Mouse (Mus musculus) cerebellum, postnatal 10 days (tissue): Measurements from ENCODE around the gene Sema5a.
"Not testable (repeated sequence)": the region's sequence is repeated elsewhere in the genome, so short reads cannot be mapped to it uniquely, and the experiment has no call there.

Source experiments
- DNase-seq, 2 experiments: peaks; one replicate each; pipeline ENCODE4 v3.0.0; 2021; ENCODE audit warnings: mixed read lengths in 2 of 2

The Sema5a gene

GRCm38 (mm10) chr15:32244344-32244955 is at the start of gene Sema5a:
TSS of gene Sema5a (plus strand) at chr15:32244810.
- DNase-seq = peak; percentile 64 to 73

GRCm38 (mm10) chr15:32198076-32198475 is 46.5 kb upstream of the Sema5a start:
- DNase-seq = no peak

GRCm38 (mm10) chr15:32198561-32198960 is 46.0 kb upstream of the Sema5a start:
- peak; percentile 23 to 24 for DNase-seq

- no peak for DNase-seq
These were observed 41.4 kb upstream of the Sema5a start for GRCm38 (mm10) chr15:32203242-32203641.

- peak; percentile 49 to 55 for DNase-seq
These were observed 39.7 kb upstream of the Sema5a start for GRCm38 (mm10) chr15:32204908-32205307.

GRCm38 (mm10) chr15:32214687-32215086 is 29.9 kb upstream of the Sema5a start:
- DNase-seq = not testable (repeated sequence)

- DNase-seq = no peak
These were observed 21.6 kb upstream of the Sema5a start for GRCm38 (mm10) chr15:32223028-32223427.

- DNase-seq = no peak
These were observed 19.2 kb upstream of the Sema5a start for GRCm38 (mm10) chr15:32225394-32225793.

GRCm38 (mm10) chr15:32226381-32226780 is 18.2 kb upstream of the Sema5a start:
- no peak for DNase-seq

- no peak for DNase-seq
These were observed 17.7 kb upstream of the Sema5a start for GRCm38 (mm10) chr15:32226888-32227395.

- DNase-seq = no peak
These were observed 14.5 kb upstream of the Sema5a start for GRCm38 (mm10) chr15:32230066-32230465.

GRCm38 (mm10) chr15:32232189-32232588 is 12.4 kb upstream of the Sema5a start:
- DNase-seq = no peak

- not testable (repeated sequence) for DNase-seq
These were observed 11.9 kb upstream of the Sema5a start for GRCm38 (mm10) chr15:32232666-32233141.

GRCm38 (mm10) chr15:32233451-32233850 is 11.2 kb upstream of the Sema5a start:
- no peak for DNase-seq

- no peak for DNase-seq
These were observed 5.5 kb upstream of the Sema5a start for GRCm38 (mm10) chr15:32239099-32239498.

- DNase-seq = no peak
These were observed 4.5 kb upstream of the Sema5a start for GRCm38 (mm10) chr15:32240159-32240558.

- DNase-seq = no peak
These were observed 2.9 kb upstream of the Sema5a start for GRCm38 (mm10) chr15:32241666-32242065.

- peak in 1 of 2 experiments; percentile 26 for DNase-seq
These were observed 1.4 kb upstream of the Sema5a start for GRCm38 (mm10) chr15:32243096-32243785.

GRCm38 (mm10) chr15:32243824-32244223 is 786 bp upstream of the Sema5a start:
- no peak for DNase-seq

- DNase-seq = peak; percentile 63 to 64
These were observed 586 bp downstream of the Sema5a start for GRCm38 (mm10) chr15:32244956-32245836.

- peak; percentile 95 to 96 for DNase-seq
These were observed 1.4 kb downstream of the Sema5a start for GRCm38 (mm10) chr15:32245837-32246670.

GRCm38 (mm10) chr15:32247281-32247680 is 2.7 kb downstream of the Sema5a start:
- no peak for DNase-seq
